Mouse (Mus musculus) cerebellum, adult 18-20 months (tissue): ENCODE data around the gene Msh6.
"Not testable (repeated sequence)": the region's sequence is repeated elsewhere in the genome, so short reads cannot be mapped to it uniquely, and the experiment has no call there.

Source experiments
- DNase-seq, 2 experiments: peaks; one replicate each; pipeline ENCODE4 v3.0.0; 2021

Gene Msh6

DNA sequence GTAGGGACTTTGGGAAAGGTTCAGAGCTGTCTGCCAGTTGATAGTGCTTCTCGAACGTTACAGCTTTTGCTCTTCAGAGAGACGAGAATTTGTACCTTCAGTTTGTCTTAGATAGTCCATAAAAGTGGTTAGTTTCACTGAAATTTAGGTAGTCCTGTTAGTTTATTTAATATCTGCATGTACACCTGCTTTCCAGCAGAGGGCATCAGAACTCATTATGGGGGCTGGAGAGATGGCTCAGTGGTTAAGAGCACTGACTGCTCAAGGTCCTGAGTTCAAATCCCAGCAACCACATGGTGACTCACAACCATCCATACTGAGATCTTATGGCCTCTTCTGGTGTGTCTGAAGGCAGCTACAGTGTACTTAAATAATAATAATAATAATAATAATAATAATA lies 7.2 kb downstream of the Msh6 start:
- no peak for DNase-seq

GRCm38 (mm10) chr17:87983313-87983712 lies 8.5 kb downstream of the Msh6 start:
- no peak for DNase-seq

GRCm38 (mm10) chr17:87984440-87985214 lies 9.8 kb downstream of the Msh6 start:
- DNase-seq = no peak

DNA sequence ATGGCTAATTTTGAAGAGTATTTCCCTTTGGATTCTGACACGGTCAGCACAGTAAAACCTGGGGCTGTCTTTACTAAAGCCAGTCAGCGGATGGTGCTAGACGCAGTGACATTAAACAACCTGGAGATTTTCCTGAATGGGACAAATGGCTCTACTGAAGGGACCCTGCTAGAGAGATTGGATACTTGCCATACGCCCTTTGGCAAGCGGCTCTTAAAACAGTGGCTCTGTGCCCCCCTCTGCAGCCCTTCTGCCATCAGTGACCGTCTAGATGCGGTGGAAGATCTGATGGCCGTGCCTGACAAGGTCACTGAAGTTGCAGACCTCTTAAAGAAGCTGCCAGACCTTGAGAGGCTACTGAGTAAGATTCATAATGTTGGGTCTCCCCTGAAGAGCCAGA lies 11.1 kb downstream of the Msh6 start:
- DNase-seq = no peak

- DNase-seq = no peak
Observed at GRCm38 (mm10) chr17:87987507-87987906, 12.6 kb downstream of the Msh6 start.

- no peak for DNase-seq
Observed at GRCm38 (mm10) chr17:87992154-87992553, 17.3 kb downstream of the Msh6 start.

GRCm38 (mm10) chr17:87993338-87993737 lies 18.5 kb downstream of the Msh6 start:
- no peak for DNase-seq

DNA sequence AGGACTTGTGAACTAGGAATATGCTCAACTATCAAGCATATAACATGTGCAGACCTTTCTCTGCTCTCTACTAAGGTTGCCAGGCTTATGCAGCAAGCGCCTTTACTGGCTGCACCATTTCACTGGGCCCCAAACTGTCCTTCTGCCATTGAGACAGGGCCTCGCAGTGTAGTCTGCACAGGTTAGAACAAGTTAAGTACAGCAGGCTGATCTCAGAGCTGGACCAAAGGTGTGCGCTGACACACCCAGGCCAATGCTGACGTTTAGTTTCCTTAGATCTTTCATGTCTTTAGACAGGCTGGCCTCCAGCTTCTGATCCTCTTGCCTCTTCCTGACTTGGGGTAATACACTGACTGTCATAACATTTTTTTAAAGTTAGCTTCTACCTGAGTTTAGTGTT lies 22.9 kb downstream of the Msh6 start:
- DNase-seq = no peak

DNA sequence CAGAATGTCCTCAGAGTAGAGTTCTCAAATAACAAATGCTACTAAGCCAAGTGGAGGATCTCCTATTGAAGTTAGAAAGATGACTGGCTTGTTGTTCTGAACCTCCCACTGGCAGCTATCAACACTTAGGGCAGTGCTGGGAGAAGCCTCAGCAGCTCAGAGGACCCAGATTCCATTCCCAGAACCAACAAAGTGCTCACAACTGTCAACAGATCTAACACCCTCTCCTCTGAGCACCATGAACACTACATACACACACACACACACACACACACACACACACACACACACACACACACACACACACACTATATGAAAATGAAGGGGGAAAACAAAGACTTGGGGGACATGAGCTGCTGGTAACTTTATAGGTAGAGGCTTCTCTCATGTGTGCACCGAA lies 30.0 kb downstream of the Msh6 start:
- DNase-seq = no peak

- DNase-seq = no peak
Observed at GRCm38 (mm10) chr17:88006956-88007355, 32.1 kb downstream of the Msh6 start.

- DNase-seq = no peak
Observed at GRCm38 (mm10) chr17:88014456-88014855, 39.6 kb downstream of the Msh6 start.

- DNase-seq = not testable (repeated sequence)
Observed at GRCm38 (mm10) chr17:88016027-88016426, 41.2 kb downstream of the Msh6 start.

- DNase-seq = no peak
Observed at GRCm38 (mm10) chr17:88023924-88024323, 49.1 kb downstream of the Msh6 start.

DNA sequence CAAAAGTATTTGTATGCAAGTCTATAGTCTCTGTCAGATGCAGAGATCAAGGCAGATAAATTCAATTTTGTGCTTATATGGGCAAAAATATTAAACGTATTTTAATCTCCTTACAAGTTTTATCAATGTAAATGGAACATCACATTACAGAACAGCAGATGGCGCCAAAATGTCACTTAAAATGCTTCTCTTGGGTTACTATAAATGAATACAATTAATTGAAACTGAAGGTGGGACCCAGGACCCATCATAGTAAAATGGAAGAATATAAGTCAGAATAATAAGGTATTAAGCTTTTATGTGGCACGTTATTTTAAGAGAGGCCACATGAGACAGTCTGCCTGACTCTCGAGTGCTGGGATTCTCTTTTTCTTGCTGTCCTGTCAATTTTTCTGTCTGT lies 50.4 kb downstream of the Msh6 start:
- peak; percentile 63 to 72 for DNase-seq

- no peak for DNase-seq
Observed at GRCm38 (mm10) chr17:88029194-88029970, 54.5 kb downstream of the Msh6 start.

GRCm38 (mm10) chr17:88031755-88032154 lies 56.9 kb downstream of the Msh6 start:
- DNase-seq = no peak

GRCm38 (mm10) chr17:88034418-88034817 lies 59.6 kb downstream of the Msh6 start:
- DNase-seq = no peak
